Mouse (Mus musculus) embryonic facial prominence, embryonic 14.5 days (tissue): ENCODE data around the gene Ptbp3. TPM values are rescaled to one million over a fixed set of nuclear protein-coding genes. Genes with fewer than 3 reads are reported as not detected.

Experiments
- ATAC-seq: fragments of 200-750 bp; cut with Nextera tagmentation; 2 replicates; pipeline ENCODE4 v1.8.0; 2017; ENCODE audit warnings: low read depth, moderate number of reproducible peaks, moderate TSS enrichment
- DNase-seq: peaks from one replicate; pipeline ENCODE4 v3.0.0-alpha.2; 2015; ENCODE audit warnings: low spot score
- H3K27ac ChIP-seq: fragments of 300-500 bp; sonication (generic); replicated peaks from 2 replicates; pipeline ENCODE4 v1.5.1; 2014; ENCODE audit warnings: low read depth, mild to moderate bottlenecking, low read length, moderate library complexity
- H3K27me3 ChIP-seq: fragments of 300-500 bp; sonication (generic); replicated peaks from 2 replicates; pipeline ENCODE4 v1.6.1; 2014; ENCODE audit warnings: low read length; ENCODE audit not compliant: control insufficient read depth, insufficient read depth
- H3K36me3 ChIP-seq: fragments of 300-500 bp; sonication (generic); 2 replicates; pipeline ENCODE4 v1.6.1; 2014; ENCODE audit warnings: low read length, mixed read lengths; ENCODE audit not compliant: control insufficient read depth, insufficient read depth
- H3K4me1 ChIP-seq: fragments of 300-500 bp; sonication (generic); 2 replicates; pipeline ENCODE4 v1.6.1; 2014; ENCODE audit warnings: antibody characterized with exemption, low read length; ENCODE audit not compliant: control insufficient read depth, insufficient read depth
- H3K4me2 ChIP-seq: fragments of 300-500 bp; sonication (generic); 2 replicates; pipeline ENCODE4 v1.6.1; 2014; ENCODE audit warnings: low read depth, mild to moderate bottlenecking, low read length, moderate library complexity, mixed read lengths
- H3K4me3 ChIP-seq: fragments of 300-500 bp; sonication (generic); 2 replicates; pipeline ENCODE4 v1.5.1; 2014; ENCODE audit warnings: low read depth, mild to moderate bottlenecking, low read length
- H3K9ac ChIP-seq: fragments of 300-500 bp; sonication (generic); 2 replicates; pipeline ENCODE4 v1.6.1; 2014; ENCODE audit warnings: low read depth, mild to moderate bottlenecking, low read length, moderate library complexity, mixed read lengths
- H3K9me3 ChIP-seq: fragments of 300-500 bp; sonication (generic); 2 replicates; pipeline ENCODE4 v1.6.1; 2016; ENCODE audit warnings: low read length; ENCODE audit not compliant: control insufficient read depth
- WGBS: fragments of 180-500 bp; shearing (Covaris S2); extraction: QIAGEN DNeasy Blood & Tissue Kit; methylation state at CpG from one replicate; pipeline ENCODE4 v1.1.7; 2014; 5-methylcytosine and 5-hydroxymethylcytosine counted together
- polyA plus RNA-seq: library from polyadenylated mRNA; unstranded; fragments of >200 nt; fragmentation: Nextera tagmentation; extraction: Ambion mirVana; gene quantifications from 2 replicates; pipeline ENCODE4 v1.2.1, GENCODE M21; 2014

The Ptbp3 gene
- polyA plus RNA-seq, 1 experiment from 2014 or later = 53.0 TPM

DNA sequence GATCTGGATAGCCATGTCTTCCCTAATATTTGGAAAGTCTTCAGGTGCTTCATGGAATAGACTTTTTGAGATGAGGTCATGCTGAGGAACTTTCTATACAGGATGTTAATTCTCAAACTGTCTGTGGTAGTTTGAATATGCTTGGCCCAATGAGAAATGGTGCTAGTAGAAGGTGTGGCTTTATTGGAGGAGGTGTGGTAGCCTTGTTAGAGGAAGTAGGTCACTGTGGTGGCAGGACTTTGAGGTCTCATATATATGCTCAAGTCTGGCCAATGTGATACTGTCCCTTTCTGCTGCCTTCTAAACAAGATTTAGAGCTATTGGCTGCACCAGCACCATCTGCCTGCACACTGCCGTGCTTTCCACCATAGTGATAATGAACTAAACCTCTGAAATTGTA, 18.0 kb downstream of the Ptbp3 start:
- H3K27me3 ChIP-seq = no peaks in the 10 kb centered on the region
- no peak for DNase-seq
- H3K9ac ChIP-seq = no peak overlapping the region
- no peaks in the 10 kb centered on the region for H3K4me1 ChIP-seq
- no peak overlapping the region for H3K27ac ChIP-seq
- H3K4me3 ChIP-seq = no peak overlapping the region
- WGBS = 95% methylated on average over 1 of the region's 1 CpGs
- ATAC-seq = no peak
- H3K36me3 ChIP-seq = no peaks in the 10 kb centered on the region
- no peak overlapping the region for H3K4me2 ChIP-seq
- no peaks in the 10 kb centered on the region for H3K9me3 ChIP-seq

DNA sequence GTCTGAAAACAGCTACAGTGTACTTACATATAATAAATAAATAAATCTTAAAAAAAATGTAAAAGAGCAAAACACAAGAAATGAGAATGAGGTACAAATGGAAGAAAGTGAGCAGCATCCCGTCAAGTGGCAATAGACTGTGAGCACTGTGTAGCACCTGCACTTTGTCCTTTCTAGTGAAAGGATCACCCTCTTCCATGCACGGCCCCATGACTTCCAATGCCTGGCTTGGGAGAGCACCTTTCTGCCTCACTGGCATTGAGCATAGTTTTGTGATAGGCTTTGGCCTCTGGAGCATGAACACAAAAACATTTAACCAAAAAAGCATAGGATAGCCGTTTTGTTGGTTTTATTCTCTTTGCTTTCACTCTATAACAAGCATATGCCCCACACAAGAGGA, 21.7 kb downstream of the Ptbp3 start:
- no peaks in the 10 kb centered on the region for H3K4me1 ChIP-seq
- 90% methylated on average over 3 of the region's 3 CpGs for WGBS

DNA sequence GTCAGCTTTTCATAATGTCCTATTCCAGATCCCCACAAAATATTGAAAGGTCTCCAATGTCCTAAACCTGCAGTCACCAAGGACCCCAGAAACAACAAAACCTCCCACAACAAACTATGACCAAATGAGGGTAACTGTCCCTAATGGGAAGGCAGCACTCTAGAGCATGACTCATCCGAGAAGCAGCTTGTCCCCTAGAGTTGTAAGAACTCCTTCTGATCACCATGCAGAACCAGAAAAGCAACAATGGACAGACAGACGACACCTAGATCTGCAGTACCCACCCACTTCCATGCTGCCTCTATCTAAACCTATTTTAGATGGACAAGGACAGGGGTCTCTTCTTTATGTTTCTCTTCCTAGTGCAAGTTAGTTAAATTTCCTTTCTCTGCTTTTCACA, 22.4 kb downstream of the Ptbp3 start:
- DNase-seq (no peak), ATAC-seq (no peak)
- Histone ChIP-seq H3K4me2 (no peak overlapping the region), H3K27ac (no peak overlapping the region), H3K9ac (no peak overlapping the region), H3K4me1 (no peaks in the 10 kb centered on the region), H3K9me3 (no peaks in the 10 kb centered on the region), H3K27me3 (no peaks in the 10 kb centered on the region), H3K4me3 (no peak overlapping the region), H3K36me3 (no peaks in the 10 kb centered on the region)
- WGBS = 63% methylated on average over 2 of the region's 2 CpGs

More for the DNA sequence above, 21.7 kb downstream of the Ptbp3 start:
- no peak overlapping the region for H3K4me3 ChIP-seq
- H3K4me2 ChIP-seq = no peak overlapping the region
- H3K27me3 ChIP-seq = no peaks in the 10 kb centered on the region
- H3K9me3 ChIP-seq = no peaks in the 10 kb centered on the region
- H3K9ac ChIP-seq = no peak overlapping the region
- ATAC-seq = no peak
- no peak for DNase-seq
- no peaks in the 10 kb centered on the region for H3K36me3 ChIP-seq
- no peak overlapping the region for H3K27ac ChIP-seq

DNA sequence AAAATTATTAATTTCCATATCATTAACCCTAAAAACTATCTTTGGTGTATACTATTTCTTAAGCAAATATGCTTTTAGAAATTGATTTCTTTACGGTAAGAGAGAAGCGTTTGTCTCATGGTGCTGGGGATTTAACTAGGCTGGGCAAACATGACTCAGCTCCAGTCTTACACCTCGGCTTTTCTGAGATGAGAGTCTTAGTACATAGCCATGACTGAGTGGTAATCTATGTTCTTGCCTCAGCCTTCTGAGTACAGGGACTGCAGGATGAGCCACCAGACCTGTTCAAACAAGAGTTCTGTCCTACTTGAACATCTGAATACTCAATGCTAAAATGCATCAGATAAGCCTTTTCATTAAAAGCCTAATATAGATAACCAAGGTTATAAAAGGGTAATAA, 24.3 kb downstream of the Ptbp3 start:
- WGBS = 81% methylated on average over 3 of the region's 3 CpGs

DNA sequence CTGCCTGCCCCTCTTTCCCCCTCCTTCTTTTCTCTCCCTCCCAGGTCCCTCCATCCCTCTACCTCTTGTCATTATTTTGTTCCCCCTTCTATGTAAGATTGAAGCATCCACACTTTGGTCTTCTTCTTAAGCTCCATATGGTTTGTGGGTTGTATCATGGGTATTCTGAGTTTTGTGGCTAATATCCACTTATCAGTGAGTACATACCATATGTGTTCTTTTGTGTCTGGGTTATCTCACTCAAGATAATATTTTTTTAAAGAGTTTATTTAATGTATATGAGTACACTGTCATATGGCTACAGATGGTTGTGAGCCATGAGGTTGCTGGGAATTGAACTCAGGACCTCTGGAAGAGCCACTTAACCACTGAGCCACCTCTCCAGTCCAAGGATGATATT, 38.8 kb downstream of the Ptbp3 start:
- no peaks in the 10 kb centered on the region for H3K9me3 ChIP-seq
- H3K4me2 ChIP-seq = no peak overlapping the region
- H3K27me3 ChIP-seq = no peaks in the 10 kb centered on the region
- peaks cover 51% of the 10 kb centered on the region for H3K36me3 ChIP-seq
- H3K4me1 ChIP-seq = no peaks in the 10 kb centered on the region
- no peak overlapping the region for H3K4me3 ChIP-seq
- ATAC-seq (no peak), DNase-seq (no peak)
- H3K27ac ChIP-seq = no peak overlapping the region
- H3K9ac ChIP-seq = no peak overlapping the region

More for the DNA sequence above, 24.3 kb downstream of the Ptbp3 start:
- Histone ChIP-seq H3K27ac (no peak overlapping the region), H3K36me3 (0 out of 2 replicates have a peak, but pooled peaks cover 4% of the 10 kb centered on the region), H3K4me2 (no peak overlapping the region), H3K4me3 (no peak overlapping the region), H3K4me1 (no peaks in the 10 kb centered on the region), H3K9ac (no peak overlapping the region), H3K9me3 (no peaks in the 10 kb centered on the region), H3K27me3 (no peaks in the 10 kb centered on the region)
- ATAC-seq (no peak), DNase-seq (no peak)

DNA sequence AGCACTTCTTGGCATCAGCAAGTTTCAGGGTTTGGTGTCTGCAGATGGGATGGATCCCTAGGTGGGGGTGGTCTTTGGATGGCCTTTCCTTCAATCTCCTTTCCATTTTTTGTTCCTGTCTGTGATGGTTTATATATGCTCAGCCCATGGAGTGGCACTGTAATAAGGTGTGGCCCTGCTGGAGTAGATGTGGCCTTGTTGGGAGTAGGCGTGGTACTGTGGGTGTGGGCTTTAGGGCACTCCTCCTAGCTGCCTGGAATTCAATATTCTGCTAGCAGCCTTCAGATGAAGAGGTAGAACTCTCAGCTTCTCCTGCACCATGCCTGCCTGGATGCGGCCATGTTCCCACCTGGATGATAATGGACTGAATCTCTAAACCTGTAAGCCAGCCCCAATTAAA, 39.6 kb downstream of the Ptbp3 start:
- ATAC-seq (no peak), DNase-seq (no peak)
- Histone ChIP-seq H3K9ac (no peak overlapping the region), H3K27me3 (no peaks in the 10 kb centered on the region), H3K4me1 (no peaks in the 10 kb centered on the region), H3K27ac (no peak overlapping the region), H3K9me3 (no peaks in the 10 kb centered on the region), H3K4me2 (no peak overlapping the region), H3K4me3 (no peak overlapping the region), H3K36me3 (peaks cover 48% of the 10 kb centered on the region)
- 93% methylated on average over 2 of the region's 2 CpGs for WGBS

DNA sequence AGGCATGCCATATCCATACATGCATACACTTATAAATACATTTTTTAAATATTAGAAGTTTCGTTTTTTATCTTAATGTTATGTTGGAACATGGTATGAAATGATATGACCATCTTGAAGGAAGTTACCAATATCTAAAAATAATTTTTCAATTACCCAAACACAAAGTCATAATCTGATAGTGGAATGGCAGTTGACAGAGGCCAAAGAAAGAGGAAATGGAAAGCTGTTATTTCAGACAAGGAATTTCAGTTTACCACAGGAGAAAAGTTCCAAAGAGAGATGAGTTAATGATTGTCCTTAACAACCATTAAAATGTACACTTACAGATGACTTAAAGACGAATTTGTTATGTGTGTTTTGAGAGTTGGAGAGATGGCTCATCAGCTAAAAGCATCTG, 41.4 kb downstream of the Ptbp3 start:
- no peaks in the 10 kb centered on the region for H3K4me1 ChIP-seq
- no peak overlapping the region for H3K4me3 ChIP-seq
- no peak for ATAC-seq
- no peak overlapping the region for H3K27ac ChIP-seq
- H3K4me2 ChIP-seq = no peak overlapping the region
- 74% methylated on average over 2 of the region's 2 CpGs for WGBS
- H3K9ac ChIP-seq = no peak overlapping the region
- H3K27me3 ChIP-seq = no peaks in the 10 kb centered on the region
- peaks cover 37% of the 10 kb centered on the region for H3K36me3 ChIP-seq
- H3K9me3 ChIP-seq = no peaks in the 10 kb centered on the region
- no peak for DNase-seq

DNA sequence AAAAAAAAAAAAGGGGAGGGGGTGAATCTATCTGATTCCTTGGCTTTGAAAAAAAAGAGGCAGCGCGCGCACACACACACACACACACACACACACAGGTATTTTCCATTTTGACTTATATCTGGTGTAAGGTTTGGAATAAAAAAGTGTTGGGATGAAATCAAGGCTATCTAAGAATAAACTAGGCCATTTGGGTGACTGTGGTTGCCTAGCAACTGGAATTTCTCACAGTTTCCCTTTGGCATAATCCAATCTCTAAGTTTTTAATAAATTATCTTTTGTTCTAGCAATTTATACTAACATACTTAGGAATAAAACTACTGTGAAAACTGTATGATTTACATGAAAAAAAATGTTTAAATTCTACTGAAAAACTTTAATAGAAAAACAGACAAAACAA, 42.5 kb downstream of the Ptbp3 start:
- no peak for ATAC-seq
- no peak overlapping the region for H3K4me2 ChIP-seq
- WGBS = 97% methylated on average over 3 of the region's 3 CpGs

DNA sequence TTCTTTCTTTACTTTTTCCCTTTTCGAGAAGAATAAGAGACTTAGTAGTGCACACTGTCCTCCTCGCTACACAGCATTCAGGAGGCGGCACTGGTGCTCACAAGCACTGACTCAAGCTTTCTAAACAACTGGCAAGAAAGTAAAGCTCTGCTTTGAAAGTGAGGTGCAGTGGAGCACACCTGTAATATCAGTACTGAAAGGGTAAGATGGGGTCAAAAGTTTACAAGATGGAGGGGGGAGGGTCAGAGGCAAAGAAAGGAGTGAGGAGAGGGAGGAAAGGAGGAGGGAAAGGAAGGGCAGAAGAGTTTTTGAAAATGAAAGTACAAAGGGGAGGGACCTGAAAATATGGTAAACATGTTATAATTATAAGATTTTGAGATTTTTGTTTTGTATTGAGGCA, 43.7 kb downstream of the Ptbp3 start:
- Histone ChIP-seq H3K4me1 (no peaks in the 10 kb centered on the region), H3K4me2 (no peak overlapping the region), H3K9ac (no peak overlapping the region), H3K27me3 (no peaks in the 10 kb centered on the region), H3K36me3 (peaks cover 28% of the 10 kb centered on the region), H3K4me3 (no peak overlapping the region), H3K9me3 (no peaks in the 10 kb centered on the region), H3K27ac (no peak overlapping the region)
- WGBS = 74% methylated on average over 3 of the region's 3 CpGs
- DNase-seq (no peak), ATAC-seq (no peak)

More for the DNA sequence above, 42.5 kb downstream of the Ptbp3 start:
- H3K27me3 ChIP-seq = no peaks in the 10 kb centered on the region
- H3K27ac ChIP-seq = no peak overlapping the region
- peaks cover 28% of the 10 kb centered on the region for H3K36me3 ChIP-seq
- no peaks in the 10 kb centered on the region for H3K9me3 ChIP-seq
- H3K4me1 ChIP-seq = no peaks in the 10 kb centered on the region
- no peak for DNase-seq
- H3K9ac ChIP-seq = no peak overlapping the region
- H3K4me3 ChIP-seq = no peak overlapping the region
